Mouse (Mus musculus) midbrain, embryonic 14.5 days (tissue): ENCODE data around the gene Rmnd5a. TPM values are rescaled to one million over a fixed set of nuclear protein-coding genes. Genes with fewer than 3 reads are reported as not detected.
"Not testable (repeated sequence)": the region's sequence is repeated elsewhere in the genome, so short reads cannot be mapped to it uniquely, and the experiment has no call there.

Experiments
- ATAC-seq: fragments of 200-750 bp; cut with Nextera tagmentation; 2 replicates; pipeline ENCODE4 v1.8.0; 2017; ENCODE audit warnings: moderate number of reproducible peaks, moderate library complexity; ENCODE audit not compliant: low FRiP score, low TSS enrichment
- DNase-seq: peaks from one replicate; pipeline ENCODE4 v3.0.0-alpha.2; 2015
- H3K27ac ChIP-seq: fragments of 300-500 bp; sonication (generic); replicated peaks from 2 replicates; pipeline ENCODE4 v1.5.1; 2014; ENCODE audit warnings: mild to moderate bottlenecking, low read depth, low read length, moderate library complexity
- H3K27me3 ChIP-seq: fragments of 300-500 bp; sonication (generic); 2 replicates; pipeline ENCODE4 v1.6.1; 2014; ENCODE audit warnings: low read length, control low read depth, mixed read lengths; ENCODE audit not compliant: control insufficient read depth, insufficient read depth
- H3K36me3 ChIP-seq: fragments of 300-500 bp; sonication (generic); 2 replicates; pipeline ENCODE4 v1.6.1; 2014; ENCODE audit warnings: low read length, control low read depth; ENCODE audit not compliant: control insufficient read depth, insufficient read depth
- H3K4me1 ChIP-seq: fragments of 300-500 bp; sonication (generic); 2 replicates; pipeline ENCODE4 v1.6.1; 2014; ENCODE audit warnings: mild to moderate bottlenecking, antibody characterized with exemption, low read length, control low read depth; ENCODE audit not compliant: control insufficient read depth, insufficient read depth
- H3K4me2 ChIP-seq: fragments of 300-500 bp; sonication (generic); 2 replicates; pipeline ENCODE4 v1.6.1; 2014; ENCODE audit warnings: mild to moderate bottlenecking, low read length, moderate library complexity
- H3K4me3 ChIP-seq: fragments of 300-500 bp; sonication (generic); replicated peaks from 2 replicates; pipeline ENCODE4 v1.5.1; 2014; ENCODE audit warnings: low read depth, low read length
- H3K9ac ChIP-seq: fragments of 300-500 bp; sonication (generic); replicated peaks from 2 replicates; pipeline ENCODE4 v1.6.1; 2014; ENCODE audit warnings: mild to moderate bottlenecking, low read length, moderate library complexity
- H3K9me3 ChIP-seq: fragments of 300-500 bp; sonication (generic); 2 replicates; pipeline ENCODE4 v1.6.1; 2016; ENCODE audit warnings: low read length, control low read depth, mixed read lengths; ENCODE audit not compliant: control insufficient read depth
- WGBS: fragments of 180-500 bp; shearing (Covaris S2); extraction: QIAGEN DNeasy Blood & Tissue Kit; methylation state at CpG from one replicate; pipeline ENCODE4 v1.1.7; 2014; 5-methylcytosine and 5-hydroxymethylcytosine counted together
- polyA plus RNA-seq: library from polyadenylated mRNA; unstranded; fragments of >200 nt; fragmentation: Nextera tagmentation; extraction: Ambion mirVana; gene quantifications from 2 replicates; pipeline ENCODE4 v1.2.1, GENCODE M21; 2014

The Rmnd5a gene
- polyA plus RNA-seq, 1 experiment from 2014 or later: 5.5 TPM

DNA sequence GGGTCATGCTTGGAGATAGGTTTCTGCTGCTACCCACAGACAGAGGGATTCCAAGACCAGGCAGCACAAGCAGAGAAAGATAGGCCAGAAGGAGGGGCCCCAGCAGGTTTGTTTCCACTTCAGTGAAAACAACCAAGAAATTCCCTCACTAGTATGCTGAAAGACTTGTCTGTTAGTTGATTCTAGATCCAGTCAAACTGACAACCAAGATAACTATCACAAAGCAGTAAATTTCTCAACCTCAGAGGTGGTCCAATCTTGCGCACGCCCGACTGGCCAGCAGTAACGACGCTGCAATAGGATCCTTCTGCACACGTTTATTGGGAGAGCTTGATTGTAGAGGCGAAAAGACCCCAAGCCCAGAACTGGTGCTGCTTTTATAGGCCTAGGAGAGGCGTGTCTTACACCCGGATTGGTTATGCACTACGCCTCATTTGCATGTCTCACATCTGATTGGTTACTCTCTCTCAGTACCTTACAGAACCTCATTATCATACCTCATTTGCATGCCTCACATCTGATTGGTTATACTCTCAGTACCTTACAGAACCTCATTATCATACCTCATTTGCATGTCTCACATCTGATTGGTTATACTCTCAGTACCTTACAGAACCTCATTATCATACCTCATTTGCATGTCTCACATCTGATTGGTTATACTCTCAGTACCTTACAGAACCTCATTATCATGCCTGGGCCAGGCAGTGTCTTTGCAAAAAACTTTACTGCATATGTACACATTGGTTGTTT, 38.6 kb upstream of the Rmnd5a start:
- WGBS: 92% methylated on average over 8 of the region's 10 CpGs
- H3K9me3 ChIP-seq, H3K9ac ChIP-seq, DNase-seq, H3K36me3 ChIP-seq, H3K4me3 ChIP-seq, H3K4me1 ChIP-seq, H3K27me3 ChIP-seq, ATAC-seq, H3K27ac ChIP-seq, H3K4me2 ChIP-seq: not testable (repeated sequence)

DNA sequence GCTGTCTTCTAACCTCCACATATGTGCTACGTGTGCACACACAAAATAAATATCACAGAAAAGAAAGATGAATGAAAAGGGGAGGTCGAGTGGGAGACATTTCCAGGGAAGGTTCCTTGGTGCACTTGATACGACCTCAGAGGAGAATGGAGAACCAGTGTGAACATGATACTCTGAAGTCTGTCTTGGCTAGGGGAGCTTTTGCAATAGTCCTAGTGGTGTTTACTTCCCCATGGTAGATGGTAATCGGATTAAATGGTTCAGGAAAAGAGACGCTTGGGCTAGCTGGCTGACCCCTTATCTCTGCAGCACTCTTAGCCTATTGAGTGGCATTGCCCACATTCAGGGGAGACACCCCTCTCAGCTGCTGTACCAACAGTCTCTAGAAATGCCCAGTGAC, 36.3 kb upstream of the Rmnd5a start:
- Histone ChIP-seq H3K9ac (no peak overlapping the region), H3K4me2 (no peak overlapping the region), H3K27me3 (no peaks in the 10 kb centered on the region), H3K9me3 (no peaks in the 10 kb centered on the region), H3K27ac (no peak overlapping the region), H3K4me1 (no peaks in the 10 kb centered on the region), H3K4me3 (no peak overlapping the region), H3K36me3 (no peaks in the 10 kb centered on the region)
- DNase-seq: no peak
- ATAC-seq: no peak
- 75% methylated on average over 5 of the region's 5 CpGs for WGBS

DNA sequence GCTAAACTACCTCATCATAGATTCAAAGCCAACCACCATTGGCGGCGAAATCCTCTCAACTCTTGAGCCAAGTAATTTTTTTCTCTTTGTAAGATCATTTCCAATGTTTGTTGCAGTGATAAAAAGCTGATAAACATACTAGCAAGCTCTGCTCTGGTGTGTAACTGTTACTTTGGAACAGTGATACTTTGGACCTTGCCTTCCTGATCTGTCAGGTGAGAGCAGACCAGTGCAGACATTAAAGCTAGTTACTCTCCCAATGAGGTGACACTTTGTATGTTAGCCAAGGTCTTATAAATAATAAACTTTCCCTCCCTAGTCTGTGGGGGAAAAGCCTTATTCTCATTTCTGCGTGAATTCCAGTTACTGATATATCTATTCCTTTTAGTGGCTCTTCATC, 35.2 kb upstream of the Rmnd5a start:
- no peak overlapping the region for H3K9ac ChIP-seq
- no peak overlapping the region for H3K27ac ChIP-seq
- H3K4me1 ChIP-seq: no peaks in the 10 kb centered on the region
- H3K4me2 ChIP-seq: no peak overlapping the region
- WGBS: 90% methylated on average over 3 of the region's 3 CpGs
- H3K36me3 ChIP-seq: no peaks in the 10 kb centered on the region
- H3K9me3 ChIP-seq: no peaks in the 10 kb centered on the region
- DNase-seq: no peak
- no peaks in the 10 kb centered on the region for H3K27me3 ChIP-seq
- H3K4me3 ChIP-seq: no peak overlapping the region
- no peak for ATAC-seq

DNA sequence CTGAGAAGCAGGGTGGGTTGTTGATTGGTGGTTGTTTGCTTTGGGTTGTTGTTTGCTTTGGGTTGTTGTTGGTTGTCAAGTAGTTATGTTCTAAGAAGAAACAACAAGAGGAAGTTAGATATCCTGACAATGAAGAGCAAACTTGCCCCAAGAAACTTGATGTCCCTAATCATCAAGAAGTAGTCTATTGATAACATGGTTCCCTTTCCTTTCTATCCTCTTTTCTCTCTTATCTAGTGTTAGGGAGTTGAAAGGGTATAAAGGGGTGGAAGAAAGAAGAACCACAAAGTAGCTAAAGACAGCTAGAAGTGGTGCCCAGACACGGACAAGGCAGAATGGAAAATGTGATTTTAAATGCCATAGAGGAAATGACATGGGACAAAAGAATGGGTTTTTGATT, 32.3 kb upstream of the Rmnd5a start:
- H3K4me1 ChIP-seq: no peaks in the 10 kb centered on the region
- no peak overlapping the region for H3K4me2 ChIP-seq
- WGBS: 79% methylated on average over 1 of the region's 1 CpGs
- DNase-seq: no peak
- no peaks in the 10 kb centered on the region for H3K36me3 ChIP-seq
- no peak overlapping the region for H3K9ac ChIP-seq
- no peaks in the 10 kb centered on the region for H3K9me3 ChIP-seq
- no peak overlapping the region for H3K4me3 ChIP-seq
- no peak overlapping the region for H3K27ac ChIP-seq
- no peak for ATAC-seq
- H3K27me3 ChIP-seq: no peaks in the 10 kb centered on the region

DNA sequence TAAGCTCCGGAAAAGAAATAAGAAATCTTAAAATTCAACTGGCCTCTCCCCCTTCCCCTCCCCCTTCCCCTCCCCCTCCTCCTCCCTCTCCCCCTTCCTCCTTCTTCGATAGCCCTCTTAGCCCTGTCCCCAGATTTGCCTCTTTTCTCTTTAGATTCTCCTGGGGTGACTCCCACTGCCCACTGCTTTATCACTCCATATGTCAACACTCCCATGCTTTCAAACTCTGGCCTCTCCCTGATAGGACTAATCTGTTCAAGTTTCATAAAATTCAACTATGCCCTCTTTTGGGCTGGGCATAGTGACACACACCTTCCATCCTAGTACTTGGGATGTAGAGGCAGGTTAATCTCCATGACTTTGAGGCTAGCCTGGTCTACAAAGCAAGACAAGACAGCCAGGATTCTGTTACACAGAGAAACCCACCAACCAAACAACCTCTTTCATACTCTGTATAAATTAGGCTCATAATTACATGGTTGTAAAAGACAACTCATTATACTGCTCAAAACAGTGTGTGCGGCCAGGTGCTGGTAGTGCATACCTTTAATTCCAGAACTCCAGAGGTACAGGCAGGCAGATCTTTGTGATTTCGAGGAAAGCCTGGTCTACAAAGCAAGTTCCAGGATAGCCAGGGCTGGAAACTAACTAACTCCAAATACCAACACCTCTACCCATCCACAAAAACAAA, 31.5 kb upstream of the Rmnd5a start:
- Histone ChIP-seq H3K4me2 (no peak overlapping the region), H3K4me1 (no peaks in the 10 kb centered on the region), H3K27ac (no peak overlapping the region), H3K36me3 (no peaks in the 10 kb centered on the region), H3K9ac (no peak overlapping the region), H3K9me3 (no peaks in the 10 kb centered on the region), H3K4me3 (no peak overlapping the region), H3K27me3 (no peaks in the 10 kb centered on the region)
- ATAC-seq (no peak), DNase-seq (no peak)
- WGBS: 84% methylated on average over 4 of the region's 4 CpGs

DNA sequence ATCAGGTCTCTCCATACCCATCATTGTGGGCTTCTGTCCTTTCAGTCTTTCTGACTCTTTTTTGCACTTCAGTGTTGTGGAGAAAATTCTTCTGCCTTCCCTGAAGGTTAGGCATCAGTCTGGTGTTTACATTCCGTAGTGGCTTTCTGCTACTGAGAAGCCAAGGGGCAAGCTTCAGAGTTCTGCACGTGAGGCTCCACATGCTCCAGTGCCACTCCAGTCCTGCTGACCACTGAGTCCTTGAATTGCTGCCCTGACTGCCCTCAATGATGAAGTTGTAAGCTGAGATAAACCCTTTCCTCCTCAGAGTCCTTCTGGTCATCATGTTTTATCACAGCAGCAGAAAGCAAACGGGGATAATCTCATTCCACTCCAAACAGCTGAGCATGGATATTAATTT, 28.9 kb upstream of the Rmnd5a start:
- DNase-seq (no peak), ATAC-seq (no peak)
- no peaks in the 10 kb centered on the region for H3K36me3 ChIP-seq
- no peaks in the 10 kb centered on the region for H3K27me3 ChIP-seq
- H3K4me2 ChIP-seq: no peak overlapping the region
- H3K27ac ChIP-seq: no peak overlapping the region
- H3K4me3 ChIP-seq: no peak overlapping the region
- H3K9me3 ChIP-seq: no peaks in the 10 kb centered on the region
- H3K4me1 ChIP-seq: no peaks in the 10 kb centered on the region
- no peak overlapping the region for H3K9ac ChIP-seq
- WGBS: 74% methylated on average over 3 of the region's 3 CpGs

DNA sequence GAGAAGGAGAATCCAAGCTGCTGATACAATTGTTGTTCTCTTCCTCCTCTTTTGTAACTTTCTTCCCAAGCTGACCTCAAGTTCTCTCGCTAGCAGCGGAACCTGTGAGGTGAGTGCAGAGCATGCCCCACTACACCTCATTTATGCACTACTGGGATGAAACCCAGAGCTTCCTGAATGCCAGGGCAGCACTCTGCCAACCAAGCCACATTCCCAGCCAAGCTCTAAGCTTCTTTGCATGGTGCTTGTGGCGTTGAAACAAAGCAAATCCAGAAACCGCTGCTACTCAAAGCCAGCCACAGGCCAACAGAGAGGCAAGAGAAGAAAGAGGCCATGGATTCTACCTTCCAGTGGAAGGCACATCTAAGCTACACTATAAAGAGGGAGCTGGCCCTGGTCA, 27.3 kb upstream of the Rmnd5a start:
- WGBS: 74% methylated on average over 4 of the region's 4 CpGs
- DNase-seq (no peak), ATAC-seq (no peak)
- Histone ChIP-seq H3K27me3 (no peaks in the 10 kb centered on the region), H3K4me3 (no peak overlapping the region), H3K4me2 (no peak overlapping the region), H3K27ac (no peak overlapping the region), H3K9me3 (no peaks in the 10 kb centered on the region), H3K4me1 (no peaks in the 10 kb centered on the region), H3K36me3 (no peaks in the 10 kb centered on the region), H3K9ac (no peak overlapping the region)

DNA sequence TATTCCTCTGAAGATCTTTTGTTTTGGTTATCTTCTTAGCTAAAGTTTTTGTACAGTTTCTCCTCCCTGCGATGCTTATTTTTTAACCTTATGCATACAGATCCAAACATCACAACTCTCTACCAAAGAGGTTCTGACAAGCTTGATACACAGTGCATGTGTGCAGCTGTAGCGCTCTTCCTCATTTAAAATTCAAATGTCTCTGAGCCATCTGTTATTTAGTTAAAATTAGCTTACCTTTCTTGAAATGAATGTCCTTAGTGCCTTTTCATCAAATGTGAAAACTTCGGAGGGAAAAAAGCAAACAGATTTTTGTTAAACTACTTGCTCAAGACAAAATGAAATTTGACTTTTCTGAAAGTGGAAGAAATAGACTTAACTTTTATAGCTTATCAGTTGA, 24.7 kb upstream of the Rmnd5a start:
- Histone ChIP-seq H3K27me3 (no peaks in the 10 kb centered on the region), H3K4me1 (no peaks in the 10 kb centered on the region), H3K9ac (no peak overlapping the region), H3K36me3 (no peaks in the 10 kb centered on the region), H3K4me2 (no peak overlapping the region), H3K27ac (no peak overlapping the region), H3K4me3 (no peak overlapping the region), H3K9me3 (no peaks in the 10 kb centered on the region)
- DNase-seq: peak; percentile 13
- WGBS: 47% methylated on average over 3 of the region's 3 CpGs
- no peak for ATAC-seq
